Mouse (Mus musculus) neutrophil, adult 59 days (primary cell): ENCODE data around the gene Plppr4. TPM values are rescaled to one million over a fixed set of nuclear protein-coding genes. Genes with fewer than 3 reads are reported as not detected.

Experiments used
- total RNA-seq, 2 experiments: library from RNA; stranded (reverse); gene quantifications; 1 replicate in 1 of 2; 2 replicates in 1 of 2; pipeline ENCODE4 v1.2.4; 2023

The Plppr4 gene
- total RNA-seq = not detected

GRCm38 (mm10) chr3:117360528-117360927 lies at the start of gene Plppr4:
Gene Plppr4 (minus strand): TSS chr3:117360876.

Other genes starting within 250 kb of the Plppr4 start
- gene Plppr5, start 214.0 kb upstream of the Plppr4 start, total RNA-seq = not detected